Mouse (Mus musculus): ENCODE results near the gene Il27ra. TPM values are rescaled to one million over a fixed set of nuclear protein-coding genes. Genes with fewer than 3 reads are reported as not detected.

The Il27ra gene
- polyA plus RNA-seq, 1 experiment from 2014 or later: 1.2 TPM

- peaks cover 44% of the 10 kb centered on the region for H3K36me3 ChIP-seq (ENCODE audit: control insufficient read depth, insufficient read depth, low read length)
- ATAC-seq (replicated peaks; ENCODE audit: low FRiP score, low TSS enrichment, low read depth) (no peak), DNase-seq (ENCODE audit: low spot score) (no peak)
- H3K4me1 ChIP-seq (replicated peaks; ENCODE audit: control insufficient read depth, insufficient read depth, low read length): 0 out of 2 replicates have a peak, but pooled peaks cover 5% of the 10 kb centered on the region
- no peak overlapping the region for H3K4me3 ChIP-seq (ENCODE audit: low read depth, low read length)
- H3K9ac ChIP-seq (ENCODE audit: low read length): no peak overlapping the region
- no peak overlapping the region for H3K27ac ChIP-seq (ENCODE audit: low read depth)
- 49% methylated on average over 3 of the region's 3 CpGs for WGBS
- H3K9me3 ChIP-seq (ENCODE audit: control insufficient read depth, low read length): no peaks in the 10 kb centered on the region
- H3K27me3 ChIP-seq (replicated peaks; ENCODE audit: control insufficient read depth, insufficient read depth, low read length): no peaks in the 10 kb centered on the region
- no peak overlapping the region for H3K4me2 ChIP-seq (ENCODE audit: low read length)
These were observed 34.5 kb upstream of the Il27ra start for GRCm38 (mm10) chr8:84076849-84077248.

GRCm38 (mm10) chr8:84076412-84076811 is 34.0 kb upstream of the Il27ra start:
- ATAC-seq (replicated peaks; ENCODE audit: low FRiP score, low TSS enrichment, low read depth): no peak
- Histone ChIP-seq H3K9me3 (ENCODE audit: control insufficient read depth, low read length) (no peaks in the 10 kb centered on the region), H3K4me1 (replicated peaks; ENCODE audit: control insufficient read depth, insufficient read depth, low read length) (0 out of 2 replicates have a peak, but pooled peaks cover 5% of the 10 kb centered on the region), H3K4me3 (ENCODE audit: low read depth, low read length) (no peak overlapping the region), H3K27ac (ENCODE audit: low read depth) (no peak overlapping the region), H3K4me2 (ENCODE audit: low read length) (no peak overlapping the region), H3K27me3 (replicated peaks; ENCODE audit: control insufficient read depth, insufficient read depth, low read length) (no peaks in the 10 kb centered on the region), H3K9ac (ENCODE audit: low read length) (no peak overlapping the region), H3K36me3 (ENCODE audit: control insufficient read depth, insufficient read depth, low read length) (peaks cover 39% of the 10 kb centered on the region)
- DNase-seq (ENCODE audit: low spot score): no peak
- WGBS: 68% methylated on average over 1 of the region's 1 CpGs

GRCm38 (mm10) chr8:84073230-84073976 is 31.0 kb upstream of the Il27ra start:
- DNase-seq (ENCODE audit: low spot score) (no peak), ATAC-seq (replicated peaks; ENCODE audit: low FRiP score, low TSS enrichment, low read depth) (no peak)
- no peaks in the 10 kb centered on the region for H3K27me3 ChIP-seq (replicated peaks; ENCODE audit: control insufficient read depth, insufficient read depth, low read length)
- H3K27ac ChIP-seq (ENCODE audit: low read depth): peak overlapping the region; percentile 19; the same call in 1 of the 2 replicates
- no peak overlapping the region for H3K4me3 ChIP-seq (ENCODE audit: low read depth, low read length)
- peaks cover 17% of the 10 kb centered on the region; the same call in 1 of the 2 replicates for H3K4me1 ChIP-seq (replicated peaks; ENCODE audit: control insufficient read depth, insufficient read depth, low read length)
- no peak overlapping the region for H3K4me2 ChIP-seq (ENCODE audit: low read length)
- no peaks in the 10 kb centered on the region for H3K9me3 ChIP-seq (ENCODE audit: control insufficient read depth, low read length)
- WGBS: 54% methylated on average over 10 of the region's 10 CpGs
- H3K36me3 ChIP-seq (ENCODE audit: control insufficient read depth, insufficient read depth, low read length): 0 out of 2 replicates have a peak, but pooled peaks cover 16% of the 10 kb centered on the region
- peak overlapping the region; percentile 7; the same call in 1 of the 2 replicates for H3K9ac ChIP-seq (ENCODE audit: low read length)

- Histone ChIP-seq H3K27ac (ENCODE audit: low read depth) (no peak overlapping the region), H3K9ac (ENCODE audit: low read length) (no peak overlapping the region), H3K36me3 (ENCODE audit: control insufficient read depth, insufficient read depth, low read length) (0 out of 2 replicates have a peak, but pooled peaks cover 16% of the 10 kb centered on the region), H3K9me3 (ENCODE audit: control insufficient read depth, low read length) (no peaks in the 10 kb centered on the region), H3K4me1 (replicated peaks; ENCODE audit: control insufficient read depth, insufficient read depth, low read length) (peaks cover 26% of the 10 kb centered on the region), H3K4me3 (ENCODE audit: low read depth, low read length) (no peak overlapping the region), H3K4me2 (ENCODE audit: low read length) (no peak overlapping the region), H3K27me3 (replicated peaks; ENCODE audit: control insufficient read depth, insufficient read depth, low read length) (no peaks in the 10 kb centered on the region)
- ATAC-seq (replicated peaks; ENCODE audit: low FRiP score, low TSS enrichment, low read depth): no peak
- WGBS: 90% methylated on average over 10 of the region's 10 CpGs
- DNase-seq (ENCODE audit: low spot score): no peak
These were observed 29.9 kb upstream of the Il27ra start for GRCm38 (mm10) chr8:84072321-84072720.

GRCm38 (mm10) chr8:84071921-84072320 is 29.5 kb upstream of the Il27ra start:
- Histone ChIP-seq H3K4me3 (ENCODE audit: low read depth, low read length) (no peak overlapping the region), H3K36me3 (ENCODE audit: control insufficient read depth, insufficient read depth, low read length) (0 out of 2 replicates have a peak, but pooled peaks cover 16% of the 10 kb centered on the region), H3K9ac (ENCODE audit: low read length) (no peak overlapping the region), H3K4me2 (ENCODE audit: low read length) (no peak overlapping the region), H3K4me1 (replicated peaks; ENCODE audit: control insufficient read depth, insufficient read depth, low read length) (peaks cover 26% of the 10 kb centered on the region), H3K27ac (ENCODE audit: low read depth) (no peak overlapping the region), H3K9me3 (ENCODE audit: control insufficient read depth, low read length) (no peaks in the 10 kb centered on the region), H3K27me3 (replicated peaks; ENCODE audit: control insufficient read depth, insufficient read depth, low read length) (no peaks in the 10 kb centered on the region)
- WGBS: 78% methylated on average over 3 of the region's 3 CpGs
- ATAC-seq (replicated peaks; ENCODE audit: low FRiP score, low TSS enrichment, low read depth) (no peak), DNase-seq (ENCODE audit: low spot score) (no peak)

GRCm38 (mm10) chr8:84070667-84071066 is 28.3 kb upstream of the Il27ra start:
- Histone ChIP-seq H3K27ac (ENCODE audit: low read depth) (no peak overlapping the region), H3K4me2 (ENCODE audit: low read length) (no peak overlapping the region), H3K9me3 (ENCODE audit: control insufficient read depth, low read length) (no peaks in the 10 kb centered on the region), H3K36me3 (ENCODE audit: control insufficient read depth, insufficient read depth, low read length) (0 out of 2 replicates have a peak, but pooled peaks cover 8% of the 10 kb centered on the region), H3K27me3 (replicated peaks; ENCODE audit: control insufficient read depth, insufficient read depth, low read length) (no peaks in the 10 kb centered on the region), H3K4me3 (ENCODE audit: low read depth, low read length) (no peak overlapping the region), H3K9ac (ENCODE audit: low read length) (no peak overlapping the region), H3K4me1 (replicated peaks; ENCODE audit: control insufficient read depth, insufficient read depth, low read length) (peaks cover 26% of the 10 kb centered on the region)
- 89% methylated on average over 2 of the region's 2 CpGs for WGBS
- ATAC-seq (replicated peaks; ENCODE audit: low FRiP score, low TSS enrichment, low read depth) (no peak), DNase-seq (ENCODE audit: low spot score) (no peak)

GRCm38 (mm10) chr8:84070241-84070640 is 27.9 kb upstream of the Il27ra start:
- no peak for DNase-seq (ENCODE audit: low spot score)
- WGBS: 76% methylated on average over 5 of the region's 5 CpGs
- no peak for ATAC-seq (replicated peaks; ENCODE audit: low FRiP score, low TSS enrichment, low read depth)

GRCm38 (mm10) chr8:84069750-84070149 is 27.4 kb upstream of the Il27ra start:
- ATAC-seq (replicated peaks; ENCODE audit: low FRiP score, low TSS enrichment, low read depth) (no peak), DNase-seq (ENCODE audit: low spot score) (no peak)
- no peaks in the 10 kb centered on the region for H3K27me3 ChIP-seq (replicated peaks; ENCODE audit: control insufficient read depth, insufficient read depth, low read length)
- no peak overlapping the region for H3K27ac ChIP-seq (ENCODE audit: low read depth)
- no peaks in the 10 kb centered on the region for H3K9me3 ChIP-seq (ENCODE audit: control insufficient read depth, low read length)
- 0 out of 2 replicates have a peak, but pooled peaks cover 2% of the 10 kb centered on the region for H3K36me3 ChIP-seq (ENCODE audit: control insufficient read depth, insufficient read depth, low read length)
- no peak overlapping the region for H3K9ac ChIP-seq (ENCODE audit: low read length)
- H3K4me2 ChIP-seq (ENCODE audit: low read length): no peak overlapping the region
- peaks cover 28% of the 10 kb centered on the region for H3K4me1 ChIP-seq (replicated peaks; ENCODE audit: control insufficient read depth, insufficient read depth, low read length)
- no peak overlapping the region for H3K4me3 ChIP-seq (ENCODE audit: low read depth, low read length)
- WGBS: 78% methylated on average over 2 of the region's 2 CpGs

More at GRCm38 (mm10) chr8:84070241-84070640, 27.9 kb upstream of the Il27ra start:
- Histone ChIP-seq H3K9ac (ENCODE audit: low read length) (no peak overlapping the region), H3K27ac (ENCODE audit: low read depth) (no peak overlapping the region), H3K27me3 (replicated peaks; ENCODE audit: control insufficient read depth, insufficient read depth, low read length) (no peaks in the 10 kb centered on the region), H3K4me1 (replicated peaks; ENCODE audit: control insufficient read depth, insufficient read depth, low read length) (peaks cover 28% of the 10 kb centered on the region), H3K4me2 (ENCODE audit: low read length) (no peak overlapping the region), H3K36me3 (ENCODE audit: control insufficient read depth, insufficient read depth, low read length) (0 out of 2 replicates have a peak, but pooled peaks cover 4% of the 10 kb centered on the region), H3K9me3 (ENCODE audit: control insufficient read depth, low read length) (no peaks in the 10 kb centered on the region), H3K4me3 (ENCODE audit: low read depth, low read length) (no peak overlapping the region)

Measured in intestine, embryonic 14.5 days (tissue).